Mouse (Mus musculus) midbrain, embryonic 13.5 days (tissue): ENCODE data around the gene Rab34. TPM values are rescaled to one million over a fixed set of nuclear protein-coding genes. Genes with fewer than 3 reads are reported as not detected.

ENCODE experiments used
- ATAC-seq: fragments of 200-750 bp; cut with Nextera tagmentation; 2 replicates; pipeline ENCODE4 v1.8.0; 2017; ENCODE audit warnings: mild to moderate bottlenecking, moderate TSS enrichment, moderate library complexity
- H3K27ac ChIP-seq: fragments of 300-500 bp; sonication (generic); 2 replicates; pipeline ENCODE4 v1.5.1; 2015; ENCODE audit warnings: inconsistent platforms, mild to moderate bottlenecking, moderate library complexity
- H3K27me3 ChIP-seq: fragments of 300-500 bp; sonication (generic); 2 replicates; pipeline ENCODE4 v1.6.1; 2015; ENCODE audit warnings: mild to moderate bottlenecking, inconsistent platforms
- H3K36me3 ChIP-seq: fragments of 300-500 bp; sonication (generic); 2 replicates; pipeline ENCODE4 v1.6.1; 2015; ENCODE audit warnings: mild to moderate bottlenecking, inconsistent platforms
- H3K4me1 ChIP-seq: fragments of 300-500 bp; sonication (generic); replicated peaks from 2 replicates; pipeline ENCODE4 v1.6.1; 2015; ENCODE audit warnings: inconsistent platforms
- H3K4me2 ChIP-seq: fragments of 300-500 bp; sonication (generic); replicated peaks from 2 replicates; pipeline ENCODE4 v1.6.1; 2015; ENCODE audit warnings: moderate library complexity, mild to moderate bottlenecking, inconsistent platforms
- H3K4me3 ChIP-seq: fragments of 300-500 bp; sonication (generic); replicated peaks from 2 replicates; pipeline ENCODE4 v1.5.1; 2015; ENCODE audit warnings: mild to moderate bottlenecking, inconsistent platforms
- H3K9ac ChIP-seq: fragments of 300-500 bp; sonication (generic); replicated peaks from 2 replicates; pipeline ENCODE4 v1.6.1; 2015; ENCODE audit warnings: mild to moderate bottlenecking, inconsistent platforms
- H3K9me3 ChIP-seq: fragments of 300-500 bp; sonication (generic); 2 replicates; pipeline ENCODE4 v1.6.1; 2016; ENCODE audit warnings: mild to moderate bottlenecking, inconsistent platforms
- WGBS: fragments of 180-500 bp; shearing (Covaris S2); methylation state at CpG from one replicate; pipeline ENCODE4 v1.1.7; 2015; 5-methylcytosine and 5-hydroxymethylcytosine counted together
- polyA plus RNA-seq: library from polyadenylated mRNA; unstranded; fragments of >200 nt; fragmentation: Nextera tagmentation; extraction: Ambion mirVana; gene quantifications from 2 replicates; pipeline ENCODE4 v1.2.1, GENCODE M21; 2015

Rab34 gene
- polyA plus RNA-seq, 1 experiment from 2014 or later: 42.0 TPM

GRCm38 (mm10) chr11:78176402-78176862 lies 11.8 kb upstream of the Rab34 start, which contains the start of the genes Nek8 and Tlcd1:
Gene Nek8 (minus strand): TSS chr11:78176675.
Gene Tlcd1 (plus strand): TSS chr11:78176711.
- Histone ChIP-seq H3K9me3 (no peaks in the 10 kb centered on the region), H3K4me2 (peak within 1 kb of the TSS; percentile 82), H3K36me3 (peaks cover 22% of the 10 kb centered on the region), H3K4me1 (peaks cover 51% of the 10 kb centered on the region), H3K9ac (peak within 1 kb of the TSS; percentile 56), H3K27me3 (peaks cover 6% of the 10 kb centered on the region), H3K27ac (peak within 1 kb of the TSS; percentile 65; the same call in 1 of the 2 replicates), H3K4me3 (peak within 1 kb of the TSS; percentile 62)
- WGBS: 0% methylated on average over 32 of the region's 32 CpGs
- peak; percentile 17; the same call in 1 of the 2 replicates for ATAC-seq

- 0 out of 2 replicates have a peak overlapping the region, but pooled peaks have one; percentile 65 for H3K27ac ChIP-seq
- no peak for ATAC-seq
- peak overlapping the region; percentile 82 for H3K4me2 ChIP-seq
- peaks cover 27% of the 10 kb centered on the region for H3K36me3 ChIP-seq
- H3K4me1 ChIP-seq: peaks cover 56% of the 10 kb centered on the region
- peak overlapping the region; percentile 62 for H3K4me3 ChIP-seq
- H3K27me3 ChIP-seq: peaks cover 6% of the 10 kb centered on the region
- under 1% methylated on average over 23 of the region's 23 CpGs for WGBS
- no peaks in the 10 kb centered on the region for H3K9me3 ChIP-seq
- H3K9ac ChIP-seq: peak overlapping the region; percentile 56
Measured at GRCm38 (mm10) chr11:78176905-78177331, 11.3 kb upstream of the Rab34 start.

- Histone ChIP-seq H3K4me2 (peak overlapping the region; percentile 82), H3K27ac (no peak overlapping the region), H3K9ac (no peak overlapping the region; the same call in 1 of the 2 replicates), H3K27me3 (peaks cover 6% of the 10 kb centered on the region), H3K4me3 (peak overlapping the region; percentile 62), H3K4me1 (peaks cover 61% of the 10 kb centered on the region), H3K36me3 (peaks cover 27% of the 10 kb centered on the region), H3K9me3 (no peaks in the 10 kb centered on the region)
- peak; percentile 10 for ATAC-seq
- under 1% methylated on average over 10 of the region's 10 CpGs for WGBS
Measured at GRCm38 (mm10) chr11:78177437-78177836, 10.8 kb upstream of the Rab34 start.

GRCm38 (mm10) chr11:78177903-78178858 lies 10.0 kb upstream of the Rab34 start:
- ATAC-seq: peak; percentile 92
- peaks cover 6% of the 10 kb centered on the region for H3K27me3 ChIP-seq
- peak overlapping the region; percentile 84 for H3K27ac ChIP-seq
- no peaks in the 10 kb centered on the region for H3K9me3 ChIP-seq
- peak overlapping the region; percentile 75 for H3K9ac ChIP-seq
- peaks cover 62% of the 10 kb centered on the region for H3K4me1 ChIP-seq
- peak overlapping the region; percentile 82 for H3K4me2 ChIP-seq
- WGBS: under 1% methylated on average over 71 of the region's 84 CpGs
- peak overlapping the region; percentile 62 for H3K4me3 ChIP-seq
- peaks cover 27% of the 10 kb centered on the region for H3K36me3 ChIP-seq

GRCm38 (mm10) chr11:78178859-78179437 lies 9.3 kb upstream of the Rab34 start:
- WGBS: 1% methylated on average over 29 of the region's 29 CpGs
- Histone ChIP-seq H3K27me3 (peaks cover 6% of the 10 kb centered on the region), H3K27ac (peak overlapping the region; percentile 84), H3K4me2 (peak overlapping the region; percentile 82), H3K9me3 (no peaks in the 10 kb centered on the region), H3K36me3 (peaks cover 27% of the 10 kb centered on the region), H3K4me3 (peak overlapping the region; percentile 62), H3K9ac (peak overlapping the region; percentile 75), H3K4me1 (peaks cover 65% of the 10 kb centered on the region)
- ATAC-seq: no peak

GRCm38 (mm10) chr11:78179438-78179999 lies 8.7 kb upstream of the Rab34 start:
- H3K36me3 ChIP-seq: peaks cover 27% of the 10 kb centered on the region
- peak overlapping the region; percentile 75; the same call in 1 of the 2 replicates for H3K9ac ChIP-seq
- peak overlapping the region; percentile 82 for H3K4me2 ChIP-seq
- peaks cover 68% of the 10 kb centered on the region for H3K4me1 ChIP-seq
- H3K4me3 ChIP-seq: peak overlapping the region; percentile 62
- 32% methylated on average over 8 of the region's 8 CpGs for WGBS
- peaks cover 6% of the 10 kb centered on the region for H3K27me3 ChIP-seq
- H3K9me3 ChIP-seq: no peaks in the 10 kb centered on the region
- H3K27ac ChIP-seq: no peak overlapping the region
- ATAC-seq: no peak

- Histone ChIP-seq H3K9me3 (no peaks in the 10 kb centered on the region), H3K9ac (no peak overlapping the region), H3K4me3 (no peak overlapping the region), H3K36me3 (peaks cover 27% of the 10 kb centered on the region), H3K4me2 (peak overlapping the region; percentile 82; the same call in 1 of the 2 replicates), H3K27ac (no peak overlapping the region), H3K4me1 (peaks cover 68% of the 10 kb centered on the region), H3K27me3 (peaks cover 6% of the 10 kb centered on the region)
- no peak for ATAC-seq
- 82% methylated on average over 6 of the region's 6 CpGs for WGBS
Measured at GRCm38 (mm10) chr11:78180081-78180761, 8.0 kb upstream of the Rab34 start.

GRCm38 (mm10) chr11:78181830-78182357 lies 6.3 kb upstream of the Rab34 start:
- 56% methylated on average over 2 of the region's 2 CpGs for WGBS

GRCm38 (mm10) chr11:78182450-78182849 lies 5.8 kb upstream of the Rab34 start:
- 13% methylated on average over 7 of the region's 7 CpGs for WGBS
- Histone ChIP-seq H3K27ac (peak overlapping the region; percentile 95; the same call in 1 of the 2 replicates), H3K4me1 (peaks cover 54% of the 10 kb centered on the region), H3K9me3 (no peaks in the 10 kb centered on the region), H3K9ac (peak overlapping the region; percentile 90), H3K4me2 (peak overlapping the region; percentile 77), H3K4me3 (peak overlapping the region; percentile 81), H3K27me3 (no peaks in the 10 kb centered on the region; the same call in 1 of the 2 replicates), H3K36me3 (peaks cover 27% of the 10 kb centered on the region)
- ATAC-seq: no peak

More at GRCm38 (mm10) chr11:78181830-78182357, 6.3 kb upstream of the Rab34 start:
- H3K4me3 ChIP-seq: peak overlapping the region; percentile 81
- no peaks in the 10 kb centered on the region for H3K9me3 ChIP-seq
- no peak overlapping the region for H3K27ac ChIP-seq
- ATAC-seq: no peak
- peak overlapping the region; percentile 90 for H3K9ac ChIP-seq
- H3K36me3 ChIP-seq: peaks cover 27% of the 10 kb centered on the region
- H3K27me3 ChIP-seq: peaks cover 5% of the 10 kb centered on the region
- peak overlapping the region; percentile 77 for H3K4me2 ChIP-seq
- H3K4me1 ChIP-seq: peaks cover 59% of the 10 kb centered on the region

- Histone ChIP-seq H3K4me2 (peak within 1 kb of the TSS; percentile 77), H3K4me3 (peak within 1 kb of the TSS; percentile 81), H3K36me3 (peaks cover 27% of the 10 kb centered on the region), H3K4me1 (peaks cover 54% of the 10 kb centered on the region), H3K9ac (peak within 1 kb of the TSS; percentile 90), H3K9me3 (no peaks in the 10 kb centered on the region), H3K27me3 (no peaks in the 10 kb centered on the region), H3K27ac (peak within 1 kb of the TSS; percentile 95)
- under 1% methylated on average over 38 of the region's 38 CpGs for whole genome bisulfite sequencing
- peak; percentile 94 for ATAC-seq
Measured at GRCm38 (mm10) chr11:78182961-78183844, 5.0 kb upstream of the Rab34 start, which contains the start of gene Rpl23a. Gene Rpl23a (minus strand): TSS chr11:78183584.
